Mouse (Mus musculus) myocyte (in vitro differentiated cells): ENCODE measurements around the gene Olfr1443. TPM values are rescaled to one million over a fixed set of nuclear protein-coding genes. Genes with fewer than 3 reads are reported as not detected.
"Not testable (repeated sequence)": the region's sequence is repeated elsewhere in the genome, so short reads cannot be mapped to it uniquely, and the experiment has no call there.

Experiments used
- H3K27me3 ChIP-seq: one replicate; pipeline ENCODE4 v1.6.1; 2011; ENCODE audit not compliant: control insufficient read depth, insufficient read depth, insufficient read length
- H3K36me3 ChIP-seq: one replicate; pipeline ENCODE4 v1.6.1; 2011; ENCODE audit not compliant: control insufficient read depth, insufficient read depth
- H3K4me2 ChIP-seq: one replicate; pipeline ENCODE4 v1.6.1; 2011; ENCODE audit warnings: low read depth, control low read depth
- H3K4me3 ChIP-seq: one replicate; pipeline ENCODE4 v1.5.1; 2011; ENCODE audit warnings: mild to moderate bottlenecking, control low read depth, moderate library complexity
- H3K79me2 ChIP-seq: one replicate; pipeline ENCODE4 v1.6.1; 2011; ENCODE audit not compliant: control insufficient read depth, insufficient read depth
- H3ac ChIP-seq: one replicate; pipeline ENCODE4 v1.6.1; 2011; ENCODE audit not compliant: control insufficient read depth, insufficient read length
- CEBPB ChIP-seq: IDR thresholded peaks from 2 replicates; pipeline ENCODE4 v1.6.1; 2011; ENCODE audit warnings: mild to moderate bottlenecking, moderate library complexity; ENCODE audit not compliant: poor library complexity, insufficient read depth, severe bottlenecking
- E2F4 ChIP-seq: IDR thresholded peaks from one replicate; pipeline ENCODE4 v1.6.1; 2011; ENCODE audit warnings: mild to moderate bottlenecking, control low read depth, moderate library complexity; ENCODE audit not compliant: insufficient read depth
- MAX ChIP-seq: IDR thresholded peaks from one replicate; pipeline ENCODE4 v1.6.1; 2011; ENCODE audit warnings: low read depth, mild to moderate bottlenecking, control low read depth
- MYOD1 ChIP-seq, 3 experiments: IDR thresholded peaks; one replicate each; pipeline ENCODE4 v1.6.1; 2011; ENCODE audit warnings: control low read depth in 2 of 3, low read depth in 2 of 3, mild to moderate bottlenecking in 2 of 3, moderate library complexity in 1 of 3; ENCODE audit not compliant: insufficient read length in 2 of 3, control insufficient read depth in 1 of 3
- MYOG ChIP-seq, 3 experiments: IDR thresholded peaks; one replicate each; pipeline ENCODE4 v1.6.1; 2011; ENCODE audit warnings: control low read depth in 2 of 3, low read depth in 2 of 3, mild to moderate bottlenecking in 2 of 3; ENCODE audit not compliant: insufficient read length in 2 of 3, control insufficient read depth in 1 of 3, insufficient read depth in 1 of 3
- POLR2A ChIP-seq: IDR thresholded peaks from one replicate; pipeline ENCODE4 v1.6.1; 2011; ENCODE audit warnings: low read depth, mild to moderate bottlenecking, control low read depth, moderate library complexity; ENCODE audit not compliant: insufficient read length
- POLR2AphosphoS2 ChIP-seq: IDR thresholded peaks from one replicate; pipeline ENCODE4 v1.6.1; 2011; ENCODE audit warnings: low read depth, control low read depth; ENCODE audit not compliant: insufficient read length
- REST ChIP-seq: IDR thresholded peaks from one replicate; pipeline ENCODE4 v1.6.1; 2011; ENCODE audit warnings: mild to moderate bottlenecking, control low read depth, moderate library complexity; ENCODE audit not compliant: insufficient read depth, insufficient read length
- SRF ChIP-seq: IDR thresholded peaks from one replicate; pipeline ENCODE4 v1.6.1; 2011; ENCODE audit warnings: low read depth; ENCODE audit not compliant: control insufficient read depth, insufficient read length
- TCF12 ChIP-seq: IDR thresholded peaks from one replicate; pipeline ENCODE4 v1.6.1; 2011; ENCODE audit warnings: mild to moderate bottlenecking, control low read depth; ENCODE audit not compliant: poor library complexity, insufficient read depth, severe bottlenecking
- TCF3 ChIP-seq: IDR thresholded peaks from one replicate; pipeline ENCODE4 v1.6.1; 2011; ENCODE audit warnings: low read depth, control low read depth; ENCODE audit not compliant: insufficient read length
- USF1 ChIP-seq: IDR thresholded peaks from one replicate; pipeline ENCODE4 v1.6.1; 2011; ENCODE audit warnings: low read depth, mild to moderate bottlenecking, control low read depth, moderate library complexity
- polyA plus RNA-seq: library from polyadenylated mRNA; unstranded; fragments of >200 nt; fragmentation: generic; extraction: Trizol; gene quantifications from one replicate; pipeline ENCODE4 v1.2.1, GENCODE M21; 2012; ENCODE audit warnings: missing spikeins

Olfr1443 gene
- polyA plus RNA-seq, 1 experiment, result not detected

DNA sequence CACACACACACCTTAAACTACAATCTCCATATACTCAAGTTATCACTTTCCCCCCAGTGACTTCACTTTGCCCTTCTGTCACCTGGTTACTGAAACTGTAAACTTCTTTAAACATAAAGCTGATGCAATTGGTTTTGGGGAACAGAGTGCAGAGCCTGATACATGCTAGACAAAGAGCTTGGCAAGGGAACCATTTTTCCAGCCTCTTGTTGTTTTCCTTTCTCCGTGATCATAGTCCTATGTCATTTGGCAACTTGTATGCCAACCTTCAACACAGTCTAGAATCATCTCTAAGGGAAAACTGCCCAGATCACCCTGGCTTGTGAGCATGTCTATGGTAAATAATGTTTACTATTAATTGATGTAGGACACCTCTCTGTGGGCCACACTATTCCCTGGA, 39.9 kb upstream of the Olfr1443 start:
- Histone ChIP-seq H3K4me3 (no peak overlapping the region), H3K36me3 (no peaks in the 10 kb centered on the region), H3K27me3 (no peaks in the 10 kb centered on the region), H3K4me2 (no peak overlapping the region), H3K79me2 (no peaks in the 10 kb centered on the region), H3ac (no peak overlapping the region)
- no peak for TF ChIP-seq MYOG (IDR thresholded peaks at IDR 0.05; ENCODE audit: control insufficient read depth in 1 of 3, insufficient read depth in 1 of 3, insufficient read length in 2 of 3, low read depth in 2 of 3)
- no peak for TF ChIP-seq POLR2A
- no peak for TF ChIP-seq TCF3
- TF ChIP-seq REST, result no peak
- no peak for TF ChIP-seq E2F4
- TF ChIP-seq CEBPB, result no peak
- no peak for TF ChIP-seq SRF
- TF ChIP-seq USF1, result no peak
- no peak for TF ChIP-seq MAX
- no peak for TF ChIP-seq MYOD1 (IDR thresholded peaks at IDR 0.05; ENCODE audit: control insufficient read depth in 1 of 3, insufficient read length in 2 of 3, low read depth in 2 of 3)
- no peak for TF ChIP-seq POLR2AphosphoS2
- no peak for TF ChIP-seq TCF12

DNA sequence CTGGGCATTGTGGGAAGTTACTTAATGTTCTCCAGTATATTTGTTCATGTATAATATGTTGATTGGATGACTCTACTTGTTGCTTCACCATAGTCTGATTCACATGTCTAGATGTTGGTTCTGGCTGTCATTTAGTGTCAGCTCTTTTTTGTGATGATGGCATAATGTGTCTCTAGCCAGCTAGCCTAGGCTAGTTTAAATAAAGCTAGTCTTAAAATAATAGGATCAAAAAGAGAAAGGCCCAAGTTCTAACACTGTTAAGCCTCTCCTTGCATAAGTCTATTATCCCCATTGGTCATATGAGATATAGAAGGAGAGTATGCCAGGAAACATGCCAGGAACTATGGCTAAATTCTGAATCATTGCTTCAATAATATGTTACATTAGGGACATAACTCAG, 28.4 kb upstream of the Olfr1443 start:
- TF ChIP-seq MYOG (IDR thresholded peaks at IDR 0.05; ENCODE audit: control insufficient read depth in 1 of 3, insufficient read depth in 1 of 3, insufficient read length in 2 of 3, low read depth in 2 of 3) (no peak), MAX (no peak), POLR2AphosphoS2 (no peak)
- no peak overlapping the region for H3K4me2 ChIP-seq
- H3K36me3 ChIP-seq, result no peaks in the 10 kb centered on the region
- H3ac ChIP-seq, result no peak overlapping the region
- H3K27me3 ChIP-seq, result no peaks in the 10 kb centered on the region
- no peaks in the 10 kb centered on the region for H3K79me2 ChIP-seq
- H3K4me3 ChIP-seq, result no peak overlapping the region

DNA sequence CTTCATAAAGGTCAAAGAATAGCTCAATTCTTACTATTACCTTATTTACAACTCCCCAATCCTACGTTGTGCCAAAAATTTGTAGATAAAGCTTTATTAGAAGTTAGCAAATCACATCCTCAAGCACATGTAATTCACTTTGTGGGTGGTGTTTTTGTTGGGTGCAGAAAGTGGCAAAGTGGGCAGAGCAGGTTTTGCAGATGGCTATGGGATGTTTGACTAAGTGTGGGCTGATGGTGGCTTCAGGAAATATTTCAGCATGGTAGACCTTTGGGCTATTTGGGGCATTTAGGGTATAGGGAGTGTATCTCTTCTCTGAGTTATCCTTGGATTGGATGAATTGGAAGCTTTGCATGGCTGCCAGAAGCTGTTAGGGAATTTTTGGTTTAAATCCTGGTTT, 11.8 kb upstream of the Olfr1443 start:
- H3ac ChIP-seq, result no peak overlapping the region
- no peaks in the 10 kb centered on the region for H3K36me3 ChIP-seq
- H3K4me2 ChIP-seq, result no peak overlapping the region
- no peak overlapping the region for H3K4me3 ChIP-seq
- no peaks in the 10 kb centered on the region for H3K27me3 ChIP-seq
- TF ChIP-seq MYOD1 (IDR thresholded peaks at IDR 0.05; ENCODE audit: control insufficient read depth in 1 of 3, insufficient read length in 2 of 3, low read depth in 2 of 3) (no peak), POLR2A (no peak), MYOG (IDR thresholded peaks at IDR 0.05; ENCODE audit: control insufficient read depth in 1 of 3, insufficient read depth in 1 of 3, insufficient read length in 2 of 3, low read depth in 2 of 3) (no peak), MAX (no peak), TCF12 (no peak), TCF3 (no peak), USF1 (no peak), REST (no peak), CEBPB (no peak), POLR2AphosphoS2 (no peak), E2F4 (no peak), SRF (no peak)
- no peaks in the 10 kb centered on the region for H3K79me2 ChIP-seq

DNA sequence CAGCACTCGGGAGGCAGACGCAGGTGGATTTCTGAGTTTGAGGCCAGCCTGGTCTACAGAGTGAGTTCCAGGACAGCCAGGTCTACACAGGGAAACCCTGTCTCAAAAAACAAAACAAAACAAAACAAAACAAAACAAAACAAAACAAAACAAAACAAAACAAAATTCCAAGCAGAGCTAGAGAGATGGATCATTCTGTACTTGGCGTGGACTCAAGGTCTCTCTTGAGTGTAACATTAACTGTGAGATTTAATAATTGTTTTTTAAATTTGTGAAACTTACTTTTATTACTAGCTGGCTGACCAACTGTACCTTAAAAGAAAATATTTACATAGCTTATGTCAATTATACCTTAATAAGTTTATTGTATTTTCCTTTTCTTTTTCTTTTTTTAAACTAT, 9.3 kb upstream of the Olfr1443 start:
- H3ac ChIP-seq, H3K79me2 ChIP-seq, H3K4me2 ChIP-seq, H3K27me3 ChIP-seq, H3K36me3 ChIP-seq, H3K4me3 ChIP-seq: not testable (repeated sequence)

DNA sequence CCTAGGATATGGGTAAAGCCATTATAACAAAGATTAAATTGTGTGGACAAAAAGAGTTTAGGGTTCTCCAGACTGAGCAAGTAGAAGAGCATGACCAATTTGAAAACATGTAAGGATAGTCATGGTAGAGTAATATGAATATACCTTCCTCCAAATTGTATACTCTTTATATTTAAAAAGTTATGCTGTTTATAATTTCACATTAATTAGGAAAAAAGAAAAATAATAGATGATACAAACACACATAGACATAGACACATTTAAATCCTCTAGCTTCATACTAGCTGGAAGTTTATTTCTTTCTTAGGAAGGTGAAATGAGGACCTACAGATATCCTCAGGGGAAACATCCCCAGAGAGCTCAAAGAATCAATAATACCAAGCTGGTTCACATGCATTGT, 7.8 kb upstream of the Olfr1443 start, which contains the start of gene Olfr1442:
Gene Olfr1442 (plus strand): TSS at position 301 of the 400 bp plus-strand sequence.
- TF ChIP-seq USF1 (no peak), MYOG (IDR thresholded peaks at IDR 0.05; ENCODE audit: control insufficient read depth in 1 of 3, insufficient read depth in 1 of 3, insufficient read length in 2 of 3, low read depth in 2 of 3) (no peak), TCF3 (no peak)
- H3ac ChIP-seq, result no peak within 1 kb of the TSS
- no peaks in the 10 kb centered on the region for H3K36me3 ChIP-seq

DNA sequence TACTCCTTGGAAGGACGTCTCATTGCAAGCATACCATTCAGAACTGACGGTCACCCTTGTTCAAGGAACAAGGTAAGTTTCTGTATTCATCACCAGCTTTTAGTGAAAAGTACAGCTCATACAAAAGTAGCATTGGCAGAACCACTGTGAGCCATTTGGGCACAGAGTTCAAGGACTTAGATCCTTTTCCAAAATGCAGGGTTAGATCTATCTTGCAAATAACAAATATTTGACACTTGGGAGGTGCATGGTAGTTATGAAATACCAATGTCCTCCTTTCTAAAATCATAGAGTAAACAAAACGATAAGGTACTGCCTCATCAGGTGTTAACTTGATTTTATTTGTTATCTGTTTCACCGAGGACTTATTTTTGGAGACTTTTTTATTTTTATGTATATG, 6.9 kb upstream of the Olfr1443 start:
- no peak overlapping the region for H3K4me3 ChIP-seq
- no peaks in the 10 kb centered on the region for H3K79me2 ChIP-seq
- no peaks in the 10 kb centered on the region for H3K27me3 ChIP-seq
- no peak for TF ChIP-seq TCF3
- TF ChIP-seq MYOD1 (IDR thresholded peaks at IDR 0.05; ENCODE audit: control insufficient read depth in 1 of 3, insufficient read length in 2 of 3, low read depth in 2 of 3), result no peak
- TF ChIP-seq CEBPB, result no peak
- TF ChIP-seq REST, result no peak
- TF ChIP-seq E2F4, result no peak
- no peak for TF ChIP-seq SRF
- no peak for TF ChIP-seq USF1
- TF ChIP-seq POLR2A, result no peak
- no peak for TF ChIP-seq POLR2AphosphoS2
- no peak for TF ChIP-seq MYOG (IDR thresholded peaks at IDR 0.05; ENCODE audit: control insufficient read depth in 1 of 3, insufficient read depth in 1 of 3, insufficient read length in 2 of 3, low read depth in 2 of 3)
- no peak for TF ChIP-seq MAX
- H3K36me3 ChIP-seq, result no peaks in the 10 kb centered on the region
- H3K4me2 ChIP-seq, result no peak overlapping the region
- no peak overlapping the region for H3ac ChIP-seq

More for the DNA sequence above, 7.8 kb upstream of the Olfr1443 start, which contains the start of gene Olfr1442:
- Histone ChIP-seq H3K79me2 (no peaks in the 10 kb centered on the region), H3K4me3 (no peak within 1 kb of the TSS), H3K4me2 (no peak within 1 kb of the TSS), H3K27me3 (no peaks in the 10 kb centered on the region)
